Mouse (Mus musculus): ENCODE measurements around the gene Nod1.

GRCm38 (mm10) chr6:54965234-54965633 lies 7.2 kb downstream of the Nod1 start:
- TF ChIP-seq EP300 (IDR thresholded peaks at IDR 0.05; ENCODE audit: low read depth) (no peak), CTCF (IDR thresholded peaks at IDR 0.05; ENCODE audit: low read depth) (no peak)

Measured in heart, postnatal 0 days (tissue).